In genomic region chr5:111304730-111305129, GRCm38 (mm10) we compare ENCODE assay signal across 22 mouse cellular contexts. TPM values are rescaled to one million over a fixed set of nuclear protein-coding genes. Genes with fewer than 3 reads are reported as not detected.
DNase-seq lines count a peak whose midpoint lies in the region; ATAC-seq and TF ChIP-seq lines count a peak whose summit lies in the region.
"Had no signal": no experiment of that assay in that cellular context is flagged by ENCODE, and none has a peak within 500 bp of the region (broad histone marks: within the 10 kb centered on the region; RNA-seq: fewer than 3 reads in every experiment).

No protein-coding gene starts in this region.

- peak; percentile 45 for DNase-seq in CD4-positive, CD25-positive, alpha-beta regulatory T cell, adult 2 months (ENCODE audit: low read depth, low spot score)
- DNase-seq in left cerebral cortex, adult 2 months (ENCODE audit: extremely low spot score in 1 of 2, low spot score in 2 of 2) = no peak
- DNase-seq in left cerebral cortex, postnatal 10 days (ENCODE audit: extremely low spot score in 1 of 2, low spot score in 2 of 2) = no peak
- peak; percentile 6 for DNase-seq in CH12.LX (ENCODE audit: extremely low read depth)
- no peak for DNase-seq in urinary bladder, adult 18-20 months (ENCODE audit: low spot score in 2 of 2)
- DNase-seq in layer of hippocampus, adult 9-10 months (ENCODE audit: low spot score) = no peak
- DNase-seq: adrenal gland, postnatal 36 days; cerebellum, adult 18-20 months; cerebellum, postnatal 25 days; heart, postnatal 10 days; kidney, adult 11 months; kidney, postnatal 14 days; lung, adult 2 months; lung, postnatal 14 days; thymus, postnatal 14 days had no signal

- in situ Hi-C loops in CH12.LX (cut with MboI; ENCODE audit: low pct_ligation_motif_present, low pct_unique_long_range_greater_than_20kb, low sequenced_read_pairs) = no loop called here

- no peaks in the 10 kb centered on the region for H3K27me3 ChIP-seq in CH12.LX (replicated peaks)
- H3K27me3 ChIP-seq: forebrain, embryonic 13.5 days; neural tube, embryonic 15.5 days had no signal

- H3K9me3 ChIP-seq in CH12.LX (replicated peaks; ENCODE audit: low read length) = peaks cover 3% of the 10 kb centered on the region
- H3K9me3 ChIP-seq: forebrain, embryonic 13.5 days; hindbrain, embryonic 10.5 days; neural tube, embryonic 15.5 days had no signal

- H3K4me1 ChIP-seq in CH12.LX (ENCODE audit: control insufficient read depth in 1 of 2, insufficient read depth in 2 of 2) = peaks cover 0 to 7% of the 10 kb centered on the region in 2 experiments; a peak in 2 of 4 replicates
- no peaks in the 10 kb centered on the region for H3K4me1 ChIP-seq in cortical plate, adult 2 months (ENCODE audit: control insufficient read depth, insufficient read depth, low read length)

- intact Hi-C loops in left cerebral cortex, adult 2 months (cut with DNase I) = no loop called here
- intact Hi-C loops in left cerebral cortex, postnatal 10 days (cut with DNase I) = no loop called here

- no peak for TF ChIP-seq POLR2A in CH12.LX (IDR thresholded peaks at IDR 0.05; ENCODE audit: low read depth, low read length)
- no peak for TF ChIP-seq POLR2A in cortical plate, adult 2 months (IDR thresholded peaks at IDR 0.05; ENCODE audit: extremely low read depth, insufficient read depth, low read length)

- H3K4me2 ChIP-seq in CH12.LX (ENCODE audit: insufficient read depth, low read depth, poor library complexity, severe bottlenecking) = no peak overlapping the region
- H3K4me2 ChIP-seq: forebrain, embryonic 13.5 days; heart, embryonic 12.5 days; midbrain, embryonic 11.5 days; neural tube, embryonic 15.5 days had no signal

- no peaks in the 10 kb centered on the region for H3K79me2 ChIP-seq in CH12.LX (replicated peaks; ENCODE audit: control insufficient read depth, extremely low read depth, insufficient read depth, poor library complexity, severe bottlenecking)

- no peak overlapping the region for H3K27ac ChIP-seq in left cerebral cortex, adult 2 months
- H3K27ac ChIP-seq in CH12.LX (ENCODE audit: insufficient read depth, low read depth) = no peak overlapping the region
- H3K27ac ChIP-seq in cortical plate, adult 2 months (ENCODE audit: insufficient read depth, low read length) = no peak overlapping the region
- H3K27ac ChIP-seq: forebrain, embryonic 13.5 days; hindbrain, embryonic 10.5 days; neural tube, embryonic 15.5 days had no signal

- no peak overlapping the region for H3K9ac ChIP-seq in CH12.LX (ENCODE audit: insufficient read depth, low read depth)
- H3K9ac ChIP-seq: forebrain, embryonic 13.5 days; heart, embryonic 12.5 days; neural tube, embryonic 15.5 days had no signal

- TF ChIP-seq CTCF in left cerebral cortex, adult 2 months (IDR thresholded peaks at IDR 0.05) = peak; percentile 27
- 0 out of 4 replicates have a peak, but pooled peaks of 1 of the 2 experiments have one; percentile 9 for TF ChIP-seq CTCF in CH12.LX (conservative IDR thresholded peaks at IDR 0.05 in 1 of 2, IDR thresholded peaks at IDR 0.05 in 1 of 2; ENCODE audit: low read depth in 2 of 2, low read length in 2 of 2)
- TF ChIP-seq CTCF in cortical plate, adult 2 months (IDR thresholded peaks at IDR 0.05; ENCODE audit: extremely low read depth, insufficient read depth, low read length) = peak; percentile 11; the same call in 1 of the 2 replicates

- no peak for TF ChIP-seq RAD21 in CH12.LX (IDR thresholded peaks at IDR 0.05; ENCODE audit: low read depth, low read length)

- no peak overlapping the region for H3K4me3 ChIP-seq in left cerebral cortex, adult 2 months
- H3K4me3 ChIP-seq in CH12.LX (replicated peaks in 1 of 3; ENCODE audit: low read depth in 2 of 3, low read length in 2 of 3, poor library complexity in 1 of 3) = no peak overlapping the region
- no peak overlapping the region for H3K4me3 ChIP-seq in cortical plate, adult 2 months (ENCODE audit: insufficient read depth, low read length)
- H3K4me3 ChIP-seq: forebrain, embryonic 13.5 days; heart, embryonic 12.5 days; hindbrain, embryonic 10.5 days; neural tube, embryonic 15.5 days had no signal

- no peaks in the 10 kb centered on the region for H3K36me3 ChIP-seq in CH12.LX (replicated peaks in 1 of 2; ENCODE audit: control insufficient read depth in 1 of 2, insufficient read depth in 1 of 2, low read length in 1 of 2)
- H3K36me3 ChIP-seq: heart, embryonic 12.5 days; hindbrain, embryonic 10.5 days; neural tube, embryonic 15.5 days had no signal

- dilution Hi-C loops in CH12.LX (cut with MboI; ENCODE audit: extremely low pct_ligation_motif_present, extremely low pct_unique_long_range_greater_than_20kb, low sequenced_read_pairs) = no loop called here

- no peak for ATAC-seq in CD4-positive, CD25-positive, alpha-beta regulatory T cell, adult 4 months
- ATAC-seq: forebrain, embryonic 13.5 days had no signal

- no peak for TF ChIP-seq EP300 in CH12.LX (IDR thresholded peaks at IDR 0.05; ENCODE audit: low read length)

TF ChIP-seq in CH12.LX, 34 proteins besides CTCF, POLR2A, EP300 and RAD21:
- TF ChIP-seq MEF2A (IDR thresholded peaks at IDR 0.05; ENCODE audit: borderline replicate concordance, low read depth, low read length) = no peak
- TF ChIP-seq USF1 (IDR thresholded peaks at IDR 0.05; ENCODE audit: low read depth, low read length) = no peak
- TF ChIP-seq BHLHE40 (IDR thresholded peaks at IDR 0.05; ENCODE audit: low read depth, low read length) = no peak
- TF ChIP-seq SMC3 (IDR thresholded peaks at IDR 0.05; ENCODE audit: low read depth, low read length) = no peak
- TF ChIP-seq KAT2A (IDR thresholded peaks at IDR 0.05; ENCODE audit: insufficient replicate concordance, low read length) = no peak
- no peak for TF ChIP-seq MYC (IDR thresholded peaks at IDR 0.05; ENCODE audit: low read depth, low read length)
- TF ChIP-seq JUND (conservative IDR thresholded peaks at IDR 0.05; ENCODE audit: low read depth, low read length) = no peak
- no peak for TF ChIP-seq JUN (IDR thresholded peaks at IDR 0.05; ENCODE audit: insufficient read depth, low read depth, low read length)
- TF ChIP-seq CHD1 (IDR thresholded peaks at IDR 0.05; ENCODE audit: low read depth, low read length) = no peak
- TF ChIP-seq ELF1 (IDR thresholded peaks at IDR 0.05; ENCODE audit: low read depth, low read length) = no peak
- no peak for TF ChIP-seq TBP (conservative IDR thresholded peaks at IDR 0.05; ENCODE audit: low read depth, low read length)

RNA-seq across cellular contexts. Expression of gene Pitpnb, which starts 25.8 kb away (rescaled TPM):
- polyA plus RNA-seq in CD4-positive, CD25-positive, alpha-beta regulatory T cell, adult 4 months (2017; shearing (Covaris generic)) = 10 to 100 TPM; 54.4 to 65.4 TPM
- 10 to 100 TPM; 86.4 to 91.3 TPM for total RNA-seq in left cerebral cortex, adult 2 months (2021)
- total RNA-seq in left cerebral cortex, postnatal 10 days (2021) = 10 to 100 TPM; 74.5 to 77.7 TPM
- 14.9 and 17.8 TPM in 2 replicates for total RNA-seq in CH12.LX (2012; rRNA removed)
- 12.7 and 16.2 TPM in 2 replicates for total RNA-seq in CH12.LX (2014; rRNA removed)
- 85.7 and 95.6 TPM in 2 replicates for polyA plus RNA-seq in CH12.LX (2012; ENCODE audit: insufficient read length, low read depth)
- 67.7 and 71.4 TPM in 2 replicates for polyA plus RNA-seq in cortical plate, adult 2 months (2012; rRNA removed)

Comparison
In these comparisons a context has a peak if more than half of its experiments do, and no peak if none do; other contexts are left out.
1. DNase-seq: peak in CD4-positive, CD25-positive, alpha-beta regulatory T cell, adult 2 months (single experiment) and CH12.LX (single experiment); none in left cerebral cortex, adult 2 months (0 of 2), left cerebral cortex, postnatal 10 days (0 of 2), urinary bladder, adult 18-20 months (0 of 2) and layer of hippocampus, adult 9-10 months (single experiment).
2. RNA of gene Pitpnb, which starts 25.8 kb away (total RNA-seq): 86.4 to 91.3 TPM in left cerebral cortex, adult 2 months and 74.5 to 77.7 TPM in left cerebral cortex, postnatal 10 days; 12.7 to 17.8 TPM in CH12.LX; every median in the first group is over 4 times any median in the second.